39 mouse cellular contexts compared by ENCODE assay signal in genomic region chr1:83138721-83139120, GRCm38 (mm10). TPM values are rescaled to one million over a fixed set of nuclear protein-coding genes. Genes with fewer than 3 reads are reported as not detected.
"Had no signal": no experiment of that assay in that cellular context is flagged by ENCODE, and none has a peak within 500 bp of the region (broad histone marks: within the 10 kb centered on the region; RNA-seq: fewer than 3 reads in every experiment).

No protein-coding gene starts in this region.

- H3K4me2 ChIP-seq: heart, embryonic 12.5 days; hindbrain, embryonic 12.5 days; hindbrain, embryonic 14.5 days; intestine, embryonic 15.5 days; limb, embryonic 13.5 days; limb, embryonic 15.5 days; liver, embryonic 11.5 days; liver, embryonic 13.5 days had no signal

- H3K9me3 ChIP-seq: heart, embryonic 10.5 days; heart, embryonic 12.5 days; hindbrain, embryonic 10.5 days; hindbrain, embryonic 12.5 days; intestine, embryonic 15.5 days; limb, embryonic 13.5 days; limb, embryonic 15.5 days; liver, embryonic 13.5 days had no signal

- H3K27me3 ChIP-seq: heart, embryonic 12.5 days; hindbrain, embryonic 12.5 days; intestine, embryonic 15.5 days; limb, embryonic 13.5 days; limb, embryonic 15.5 days; liver, embryonic 13.5 days had no signal

- ATAC-seq: hindbrain, embryonic 16.5 days; intestine, embryonic 15.5 days; intestine, postnatal 0 days had no signal

- H3K27ac ChIP-seq: gastrocnemius, adult 2 months; heart, embryonic 10.5 days; hindbrain, embryonic 10.5 days; hindbrain, embryonic 12.5 days; hindbrain, embryonic 14.5 days; intestine, embryonic 15.5 days; layer of hippocampus, adult 2 months; limb, embryonic 13.5 days; limb, embryonic 15.5 days; liver, embryonic 13.5 days had no signal

- DNase-seq: gastrocnemius, adult 2 months; gastrocnemius, postnatal 10 days; gastrocnemius, postnatal 25 days; heart, adult 18-20 months; heart, postnatal 10 days; heart, postnatal 4 days; kidney, adult 18-20 months; kidney, adult 8-10 months; kidney, postnatal 10 days; kidney, postnatal 25 days; kidney, postnatal 4 days; layer of hippocampus, adult 9-11 months; layer of hippocampus, postnatal 36 days; left cerebral cortex, postnatal 4 days; liver, embryonic 13.5 days had no signal

- H3K9ac ChIP-seq: heart, embryonic 12.5 days; hindbrain, embryonic 12.5 days; hindbrain, embryonic 14.5 days; intestine, embryonic 15.5 days; limb, embryonic 13.5 days; limb, embryonic 15.5 days; liver, embryonic 13.5 days had no signal

- H3K4me1 ChIP-seq: heart, embryonic 10.5 days; heart, embryonic 12.5 days; hindbrain, embryonic 10.5 days; hindbrain, embryonic 12.5 days; intestine, embryonic 15.5 days; limb, embryonic 13.5 days; limb, embryonic 15.5 days; liver, embryonic 13.5 days had no signal

- H3K36me3 ChIP-seq: heart, embryonic 10.5 days; heart, embryonic 12.5 days; hindbrain, embryonic 10.5 days; hindbrain, embryonic 12.5 days; intestine, embryonic 15.5 days; limb, embryonic 13.5 days; limb, embryonic 15.5 days; liver, embryonic 13.5 days had no signal

- H3K4me3 ChIP-seq: gastrocnemius, adult 2 months; heart, embryonic 10.5 days; heart, embryonic 12.5 days; hindbrain, embryonic 10.5 days; hindbrain, embryonic 12.5 days; intestine, embryonic 15.5 days; layer of hippocampus, adult 2 months; limb, embryonic 13.5 days; limb, embryonic 15.5 days; liver, embryonic 13.5 days had no signal

RNA-seq across cellular contexts. Expression of gene Daw1, which starts 20.8 kb away (rescaled TPM):
- total RNA-seq: gastrocnemius, adult 2 months; gastrocnemius, postnatal 10 days; gastrocnemius, postnatal 25 days; gastrocnemius, postnatal 4 days; granulocyte monocyte progenitor cell, adult 5-6 weeks; heart, adult 18-20 months; heart, adult 8-10 months; heart, postnatal 25 days; heart, postnatal 4 days had no signal
- polyA plus RNA-seq: heart, embryonic 10.5 days; heart, embryonic 12.5 days; intestine, embryonic 15.5 days; intestine, postnatal 0 days; kidney, embryonic 14.5 days; limb, embryonic 15.5 days; liver, embryonic 11.5 days; liver, embryonic 13.5 days had no signal

RNA-seq across cellular contexts. Expression of gene Ccl20, which starts 22.2 kb away (rescaled TPM):
- total RNA-seq: gastrocnemius, adult 2 months; gastrocnemius, postnatal 10 days; gastrocnemius, postnatal 25 days; gastrocnemius, postnatal 4 days; granulocyte monocyte progenitor cell, adult 5-6 weeks; heart, adult 8-10 months; heart, postnatal 10 days; heart, postnatal 25 days; heart, postnatal 4 days; layer of hippocampus, adult 2 months; layer of hippocampus, postnatal 14 days; layer of hippocampus, postnatal 36 days; left cerebral cortex, adult 18-20 months; left cerebral cortex, adult 8-10 months; left cerebral cortex, postnatal 10 days; left cerebral cortex, postnatal 25 days; left cerebral cortex, postnatal 4 days had no signal
- polyA plus RNA-seq: heart, embryonic 16.5 days; hindbrain, embryonic 12.5 days; hindbrain, embryonic 14.5 days; hindbrain, embryonic 16.5 days; limb, embryonic 11.5 days; limb, embryonic 13.5 days; limb, embryonic 15.5 days had no signal
